Mouse (Mus musculus): Measurements from ENCODE around the gene Trappc12. TPM values are rescaled to one million over a fixed set of nuclear protein-coding genes. Genes with fewer than 3 reads are reported as not detected.

The Trappc12 gene
- polyA plus RNA-seq, 1 experiment: 22.0 TPM

DNA sequence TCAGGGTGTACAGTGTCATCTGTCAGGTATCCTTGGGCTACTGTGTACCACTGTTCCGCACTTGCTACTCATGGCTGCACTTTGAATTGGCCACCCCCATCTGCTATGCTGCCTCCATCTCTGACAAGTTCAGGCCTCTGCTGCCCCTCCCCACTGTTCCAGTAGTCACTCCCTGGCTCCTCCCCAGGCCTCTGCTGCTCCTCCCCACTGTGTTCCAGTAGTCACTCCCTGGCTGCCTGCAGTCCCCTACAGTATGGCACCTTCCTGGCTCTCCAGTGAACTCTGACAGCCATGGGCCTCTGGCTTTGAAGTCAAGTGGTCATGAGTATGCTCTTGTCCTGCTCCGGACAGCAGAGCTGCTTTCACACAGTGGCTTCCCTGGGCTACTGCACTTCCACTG lies 56.0 kb downstream of the Trappc12 start:
- H3K36me3 ChIP-seq (ENCODE audit: control insufficient read depth, insufficient read depth, low read length): peaks cover 33% of the 10 kb centered on the region
- H3K4me3 ChIP-seq (ENCODE audit: extremely low read depth, insufficient read depth, insufficient read length): no peak overlapping the region
- no peaks in the 10 kb centered on the region for H3K4me1 ChIP-seq (ENCODE audit: control insufficient read depth, insufficient read depth, insufficient read length)
- no peak for DNase-seq (ENCODE audit: low read depth in 1 of 2, low spot score in 2 of 2)
- no peak overlapping the region for H3K27ac ChIP-seq (ENCODE audit: insufficient read depth, low read length)
- no peaks in the 10 kb centered on the region for H3K27me3 ChIP-seq (ENCODE audit: control insufficient read depth, insufficient read depth, low read length)
- WGBS: 96% methylated on average over 2 of the region's 2 CpGs
- TF ChIP-seq POLR2A (IDR thresholded peaks at IDR 0.05; ENCODE audit: low read depth, low read length) (no peak), CTCF (IDR thresholded peaks at IDR 0.05; ENCODE audit: extremely low read depth, insufficient read depth, insufficient read length, insufficient replicate concordance) (no peak)

DNA sequence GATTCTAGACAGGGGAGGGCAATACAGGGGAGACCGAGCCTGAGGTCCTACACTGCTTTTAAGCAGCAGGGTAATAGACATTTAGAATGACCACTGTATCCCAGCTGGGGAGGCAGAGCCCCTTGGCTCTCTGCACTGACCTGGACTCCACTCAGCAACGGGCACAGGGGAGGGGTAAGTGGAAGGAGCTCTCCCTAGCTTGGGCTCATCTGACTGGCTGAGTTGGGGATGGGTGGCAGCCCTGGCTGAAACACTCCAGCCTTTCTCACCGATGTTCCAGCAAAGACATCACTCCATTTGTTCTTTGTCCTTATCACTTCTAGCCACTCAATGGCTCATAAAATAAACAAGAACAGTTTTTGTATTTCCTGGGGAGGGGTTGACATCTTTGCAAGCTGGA lies 56.5 kb downstream of the Trappc12 start:
- 88% methylated on average over 3 of the region's 3 CpGs for WGBS
- Histone ChIP-seq H3K36me3 (ENCODE audit: control insufficient read depth, insufficient read depth, low read length) (peaks cover 35% of the 10 kb centered on the region), H3K27ac (ENCODE audit: insufficient read depth, low read length) (no peak overlapping the region), H3K4me3 (ENCODE audit: extremely low read depth, insufficient read depth, insufficient read length) (no peak overlapping the region), H3K27me3 (ENCODE audit: control insufficient read depth, insufficient read depth, low read length) (no peaks in the 10 kb centered on the region), H3K4me1 (ENCODE audit: control insufficient read depth, insufficient read depth, insufficient read length) (no peaks in the 10 kb centered on the region)
- TF ChIP-seq POLR2A (IDR thresholded peaks at IDR 0.05; ENCODE audit: low read depth, low read length) (no peak), CTCF (IDR thresholded peaks at IDR 0.05; ENCODE audit: extremely low read depth, insufficient read depth, insufficient read length, insufficient replicate concordance) (no peak)
- no peak for DNase-seq (ENCODE audit: low read depth in 1 of 2, low spot score in 2 of 2)

DNA sequence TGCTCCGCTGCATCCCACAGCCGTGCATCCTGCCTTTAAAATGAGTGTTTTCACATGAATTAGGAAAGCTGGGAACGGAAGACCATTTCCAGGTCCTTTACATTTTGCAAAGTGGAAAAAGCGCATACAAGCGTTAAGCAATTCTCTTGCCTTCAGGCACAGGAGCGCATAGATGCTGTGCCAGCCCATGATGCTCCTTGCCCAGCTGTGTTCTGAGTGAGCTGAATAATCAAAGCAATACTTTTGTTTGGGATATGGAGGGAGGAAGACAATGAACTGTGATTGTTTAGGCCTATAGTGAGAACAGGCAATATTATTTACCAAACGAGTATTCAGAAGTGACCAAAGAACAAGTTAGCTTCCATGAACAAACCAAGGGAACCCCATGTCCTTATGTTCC lies 59.5 kb downstream of the Trappc12 start:
- H3K36me3 ChIP-seq (ENCODE audit: control insufficient read depth, insufficient read depth, low read length): peaks cover 25% of the 10 kb centered on the region
- TF ChIP-seq CTCF (IDR thresholded peaks at IDR 0.05; ENCODE audit: extremely low read depth, insufficient read depth, insufficient read length, insufficient replicate concordance): no peak
- TF ChIP-seq POLR2A (IDR thresholded peaks at IDR 0.05; ENCODE audit: low read depth, low read length): no peak
- WGBS: 95% methylated on average over 7 of the region's 7 CpGs

DNA sequence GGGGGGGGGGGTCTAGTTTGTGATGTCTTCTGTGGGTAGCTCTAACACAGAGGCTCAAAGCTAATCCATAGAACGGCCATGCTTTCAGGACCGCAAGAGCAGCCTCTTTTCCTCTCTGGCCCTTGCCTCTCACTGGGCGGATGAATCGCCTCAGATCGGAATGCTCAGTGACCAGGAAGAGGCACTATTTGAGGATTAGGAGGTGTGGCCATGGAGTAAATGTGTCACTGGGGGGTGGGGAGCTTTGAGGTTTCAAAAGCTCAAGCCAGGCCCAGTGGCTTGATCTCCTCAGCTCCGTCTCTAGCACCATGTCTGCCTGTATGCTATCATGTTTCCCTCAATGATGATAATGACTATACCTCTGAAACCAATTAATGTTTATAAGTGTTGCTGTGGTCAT lies 61.3 kb downstream of the Trappc12 start:
- no peak for DNase-seq (ENCODE audit: low read depth in 1 of 2, low spot score in 2 of 2)
- no peak for TF ChIP-seq POLR2A (IDR thresholded peaks at IDR 0.05; ENCODE audit: low read depth, low read length)
- TF ChIP-seq CTCF (IDR thresholded peaks at IDR 0.05; ENCODE audit: extremely low read depth, insufficient read depth, insufficient read length, insufficient replicate concordance): no peak
- Histone ChIP-seq H3K36me3 (ENCODE audit: control insufficient read depth, insufficient read depth, low read length) (peaks cover 15% of the 10 kb centered on the region), H3K27me3 (ENCODE audit: control insufficient read depth, insufficient read depth, low read length) (no peaks in the 10 kb centered on the region), H3K4me1 (ENCODE audit: control insufficient read depth, insufficient read depth, insufficient read length) (no peaks in the 10 kb centered on the region), H3K4me3 (ENCODE audit: extremely low read depth, insufficient read depth, insufficient read length) (no peak overlapping the region), H3K27ac (ENCODE audit: insufficient read depth, low read length) (no peak overlapping the region)
- WGBS: 94% methylated on average over 6 of the region's 6 CpGs

More for the DNA sequence above, 59.5 kb downstream of the Trappc12 start:
- H3K4me3 ChIP-seq (ENCODE audit: extremely low read depth, insufficient read depth, insufficient read length): no peak overlapping the region
- DNase-seq (ENCODE audit: low read depth in 1 of 2, low spot score in 2 of 2): no peak
- no peaks in the 10 kb centered on the region for H3K4me1 ChIP-seq (ENCODE audit: control insufficient read depth, insufficient read depth, insufficient read length)
- no peaks in the 10 kb centered on the region for H3K27me3 ChIP-seq (ENCODE audit: control insufficient read depth, insufficient read depth, low read length)
- H3K27ac ChIP-seq (ENCODE audit: insufficient read depth, low read length): no peak overlapping the region

- 89% methylated on average over 8 of the region's 8 CpGs for WGBS
- Histone ChIP-seq H3K27me3 (ENCODE audit: control insufficient read depth, insufficient read depth, low read length) (no peaks in the 10 kb centered on the region), H3K4me1 (ENCODE audit: control insufficient read depth, insufficient read depth, insufficient read length) (no peaks in the 10 kb centered on the region), H3K27ac (ENCODE audit: insufficient read depth, low read length) (no peak overlapping the region), H3K4me3 (ENCODE audit: extremely low read depth, insufficient read depth, insufficient read length) (no peak overlapping the region), H3K36me3 (ENCODE audit: control insufficient read depth, insufficient read depth, low read length) (peaks cover 10% of the 10 kb centered on the region)
- no peak for TF ChIP-seq POLR2A (IDR thresholded peaks at IDR 0.05; ENCODE audit: low read depth, low read length)
- no peak for TF ChIP-seq CTCF (IDR thresholded peaks at IDR 0.05; ENCODE audit: extremely low read depth, insufficient read depth, insufficient read length, insufficient replicate concordance)
- DNase-seq (ENCODE audit: low read depth in 1 of 2, low spot score in 2 of 2): no peak
Observed at GRCm38 (mm10) chr12:28686199-28686879, 63.9 kb downstream of the Trappc12 start.

DNA sequence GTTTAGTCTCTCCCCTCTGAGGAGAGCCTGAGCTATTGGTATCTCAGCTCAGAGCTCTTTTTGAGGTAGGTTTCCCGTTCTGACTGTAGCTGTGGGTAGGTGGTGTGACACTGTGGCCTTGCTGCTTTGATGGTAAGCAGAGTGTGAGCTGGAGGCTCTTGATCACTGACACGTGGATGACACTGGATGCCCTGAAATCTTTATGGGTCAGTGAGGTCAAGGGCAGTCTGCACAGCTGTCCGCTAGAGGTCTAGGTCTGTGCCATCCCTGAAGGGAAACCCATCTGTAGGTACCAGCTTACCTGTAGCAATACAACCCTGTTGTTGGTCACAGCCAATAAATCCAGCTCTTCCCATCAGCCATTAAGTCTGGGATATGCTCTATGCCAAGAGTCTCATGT lies 64.5 kb downstream of the Trappc12 start:
- H3K36me3 ChIP-seq (ENCODE audit: control insufficient read depth, insufficient read depth, low read length): peaks cover 10% of the 10 kb centered on the region
- H3K4me1 ChIP-seq (ENCODE audit: control insufficient read depth, insufficient read depth, insufficient read length): no peaks in the 10 kb centered on the region
- H3K4me3 ChIP-seq (ENCODE audit: extremely low read depth, insufficient read depth, insufficient read length): no peak overlapping the region
- no peaks in the 10 kb centered on the region for H3K27me3 ChIP-seq (ENCODE audit: control insufficient read depth, insufficient read depth, low read length)
- 76% methylated on average over 3 of the region's 3 CpGs for WGBS
- TF ChIP-seq POLR2A (IDR thresholded peaks at IDR 0.05; ENCODE audit: low read depth, low read length) (no peak), CTCF (IDR thresholded peaks at IDR 0.05; ENCODE audit: extremely low read depth, insufficient read depth, insufficient read length, insufficient replicate concordance) (no peak)
- DNase-seq (ENCODE audit: low read depth in 1 of 2, low spot score in 2 of 2): no peak
- no peak overlapping the region for H3K27ac ChIP-seq (ENCODE audit: insufficient read depth, low read length)

DNA sequence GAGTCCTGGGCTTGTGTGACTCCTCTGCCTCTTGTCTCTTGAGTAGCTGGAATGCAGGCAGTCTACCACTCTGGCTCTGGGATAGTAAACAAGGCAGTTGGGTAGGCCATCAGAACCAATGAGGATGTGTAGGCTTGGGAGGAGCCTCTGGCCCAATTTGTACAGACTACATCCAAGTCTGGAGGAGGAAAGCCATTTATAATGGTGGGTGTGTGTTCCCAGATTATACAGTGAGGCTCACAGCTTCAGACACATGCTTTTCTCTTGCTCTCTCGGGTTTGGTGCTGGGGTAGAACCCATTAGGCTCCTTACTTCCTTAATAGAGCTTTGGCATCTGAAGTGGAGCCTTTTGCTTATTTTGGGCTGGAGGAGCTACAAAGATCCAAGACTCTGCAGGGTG lies 65.6 kb downstream of the Trappc12 start:
- 93% methylated on average over 1 of the region's 1 CpGs for WGBS
- H3K36me3 ChIP-seq (ENCODE audit: control insufficient read depth, insufficient read depth, low read length): peaks cover 7% of the 10 kb centered on the region

More for the DNA sequence above, 65.6 kb downstream of the Trappc12 start:
- Histone ChIP-seq H3K4me3 (ENCODE audit: extremely low read depth, insufficient read depth, insufficient read length) (no peak overlapping the region), H3K4me1 (ENCODE audit: control insufficient read depth, insufficient read depth, insufficient read length) (no peaks in the 10 kb centered on the region), H3K27ac (ENCODE audit: insufficient read depth, low read length) (no peak overlapping the region), H3K27me3 (ENCODE audit: control insufficient read depth, insufficient read depth, low read length) (no peaks in the 10 kb centered on the region)
- TF ChIP-seq CTCF (IDR thresholded peaks at IDR 0.05; ENCODE audit: extremely low read depth, insufficient read depth, insufficient read length, insufficient replicate concordance): no peak
- no peak for TF ChIP-seq POLR2A (IDR thresholded peaks at IDR 0.05; ENCODE audit: low read depth, low read length)
- DNase-seq (ENCODE audit: low read depth in 1 of 2, low spot score in 2 of 2): no peak
